In the genomic region with DNA sequence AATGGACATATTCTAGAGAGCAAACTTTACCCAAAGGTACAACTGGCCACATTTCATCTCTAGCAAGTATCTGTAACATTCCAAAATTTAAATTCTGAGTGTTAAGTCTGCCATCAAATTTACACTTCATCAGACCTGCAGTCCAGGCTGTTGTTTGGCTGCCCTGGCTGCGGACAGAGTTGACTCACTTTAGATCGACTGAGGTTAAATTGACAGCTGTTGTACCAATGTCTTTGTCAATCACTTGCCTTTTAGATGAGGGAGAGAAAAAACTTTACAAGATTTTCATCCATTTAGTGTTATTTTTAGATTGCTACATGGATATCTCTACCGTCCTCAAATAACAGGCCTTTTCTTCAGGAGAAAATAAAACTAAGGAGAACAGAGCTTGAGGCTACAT, we compare ENCODE assay signal across 24 mouse cellular contexts. TPM values are rescaled to one million over a fixed set of nuclear protein-coding genes. Genes with fewer than 3 reads are reported as not detected.
DNase-seq lines count a peak whose midpoint lies in the region; ATAC-seq and TF ChIP-seq lines count a peak whose summit lies in the region.
"Had no signal": no experiment of that assay in that cellular context is flagged by ENCODE, and none has a peak within 500 bp of the region (broad histone marks: within the 10 kb centered on the region; RNA-seq: fewer than 3 reads in every experiment).

No protein-coding gene starts in this region.

- no peaks in the 10 kb centered on the region for H3K79me3 ChIP-seq in C2C12 (ENCODE audit: low read depth)

- no peak overlapping the region for H3ac ChIP-seq in C2C12 (ENCODE audit: control insufficient read depth, insufficient read length, low read depth)
- H3ac ChIP-seq in myocyte (ENCODE audit: control insufficient read depth, insufficient read length), result no peak overlapping the region

- intact Hi-C loops in heart, postnatal 10 days (cut with DNase I), result no loop called here

- TF ChIP-seq CTCF in C2C12 (IDR thresholded peaks at IDR 0.05; ENCODE audit: control insufficient read depth, insufficient read depth, insufficient read length), result no peak

- H3K79me2 ChIP-seq in C2C12 (ENCODE audit: control insufficient read depth, insufficient read depth) (no peaks in the 10 kb centered on the region), myocyte (ENCODE audit: control insufficient read depth, insufficient read depth) (no peaks in the 10 kb centered on the region)

- H3K4me2 ChIP-seq in midbrain, embryonic 11.5 days, result no peak overlapping the region
- H3K4me2 ChIP-seq in myocyte (ENCODE audit: low read depth), result peak overlapping the region; percentile 39

- no peaks in the 10 kb centered on the region for H3K4me1 ChIP-seq in midbrain, embryonic 11.5 days (ENCODE audit: control insufficient read depth, insufficient read depth, low read length)
- peaks cover 7% of the 10 kb centered on the region; the same call in 1 of the 2 replicates for H3K4me1 ChIP-seq in midbrain, embryonic 10.5 days

- no peak overlapping the region for H3K27ac ChIP-seq in midbrain, embryonic 11.5 days (ENCODE audit: low read depth, low read length)
- no peak overlapping the region for H3K27ac ChIP-seq in midbrain, embryonic 10.5 days (replicated peaks)

- no peaks in the 10 kb centered on the region for H3K9me3 ChIP-seq in midbrain, embryonic 11.5 days (ENCODE audit: control insufficient read depth, low read length)
- H3K9me3 ChIP-seq in midbrain, embryonic 10.5 days (replicated peaks), result no peaks in the 10 kb centered on the region
- H3K9me3 ChIP-seq: G1E had no signal

- no peak overlapping the region for H3K4me3 ChIP-seq in midbrain, embryonic 11.5 days (ENCODE audit: low read depth, low read length)
- no peak overlapping the region for H3K4me3 ChIP-seq in midbrain, embryonic 10.5 days
- H3K4me3 ChIP-seq in C2C12 (ENCODE audit: insufficient read depth, poor library complexity, severe bottlenecking) (no peak overlapping the region), myocyte (no peak overlapping the region)

- no peak overlapping the region for H3K9ac ChIP-seq in midbrain, embryonic 11.5 days (ENCODE audit: low read length)

- peak; percentile 16 for DNase-seq in heart, adult 11 months
- DNase-seq in heart, postnatal 10 days, result no peak
- peak; percentile 14 for DNase-seq in midbrain, embryonic 11.5 days (ENCODE audit: low spot score, missing footprints)
- DNase-seq in midbrain, embryonic 10.5 days (ENCODE audit: low spot score), result no peak
- DNase-seq in ovary, adult 18-20 months (ENCODE audit: low spot score), result no peak
- DNase-seq: adrenal gland, adult 2 months; adrenal gland, adult 8-10 months; adrenal gland, postnatal 10 days; adrenal gland, postnatal 14 days; adrenal gland, postnatal 25 days; adrenal gland, postnatal 36 days; B cell, adult 2 months; cerebellum, adult 11 months; cerebellum, adult 11-12 months; cerebellum, adult 18-20 months had no signal

- 81% methylated on average over 3 of the region's 3 CpGs for WGBS in midbrain, embryonic 11.5 days
- WGBS in midbrain, embryonic 10.5 days, result 90% methylated on average over 3 of the region's 3 CpGs

- no peaks in the 10 kb centered on the region for H3K27me3 ChIP-seq in midbrain, embryonic 11.5 days (ENCODE audit: control insufficient read depth, insufficient read depth, low read length)
- H3K27me3 ChIP-seq in midbrain, embryonic 10.5 days (ENCODE audit: low read depth, poor library complexity, severe bottlenecking), result no peaks in the 10 kb centered on the region; the same call in 1 of the 2 replicates
- H3K27me3 ChIP-seq in C2C12 (ENCODE audit: control insufficient read depth, insufficient read depth, insufficient read length) (no peaks in the 10 kb centered on the region), myocyte (ENCODE audit: control insufficient read depth, insufficient read depth, insufficient read length) (no peaks in the 10 kb centered on the region)
- H3K27me3 ChIP-seq: CH12.LX, Patski had no signal

- TF ChIP-seq POLR2A in myocyte (IDR thresholded peaks at IDR 0.05; ENCODE audit: insufficient read length, low read depth), result no peak

- H3K36me3 ChIP-seq in midbrain, embryonic 11.5 days (ENCODE audit: control insufficient read depth, insufficient read depth, low read length), result no peaks in the 10 kb centered on the region
- H3K36me3 ChIP-seq in midbrain, embryonic 10.5 days, result no peaks in the 10 kb centered on the region
- H3K36me3 ChIP-seq in C2C12 (ENCODE audit: control insufficient read depth, insufficient read depth) (no peaks in the 10 kb centered on the region), myocyte (ENCODE audit: control insufficient read depth, insufficient read depth) (no peaks in the 10 kb centered on the region)
- H3K36me3 ChIP-seq: G1E had no signal

- no peak for ATAC-seq in midbrain, embryonic 11.5 days (ENCODE audit: low FRiP score)
- ATAC-seq in monocyte, adult 5-6 weeks (replicated peaks; ENCODE audit: insufficient number of reproducible peaks, low FRiP score, low TSS enrichment, poor library complexity, severe bottlenecking), result no peak
- ATAC-seq: activated CD4-positive, CD25-positive, alpha-beta regulatory T cell, adult 4 months; CD4-positive, CD25-positive, alpha-beta regulatory T cell, adult 4 months; Patski had no signal

TF ChIP-seq in C2C12, 6 proteins besides CTCF, POLR2A, EP300 and RAD21:
- peak; percentile 67 for TF ChIP-seq MYOD1 (IDR thresholded peaks at IDR 0.05; ENCODE audit: control insufficient read depth, insufficient read length, low read depth)
- no peak for TF ChIP-seq FOSL1 (IDR thresholded peaks at IDR 0.05; ENCODE audit: insufficient read depth, low read length, poor library complexity, severe bottlenecking)

TF ChIP-seq in myocyte, 11 proteins besides CTCF, POLR2A, EP300 and RAD21:
- TF ChIP-seq SRF (IDR thresholded peaks at IDR 0.05; ENCODE audit: control insufficient read depth, insufficient read length, low read depth) (no peak), MYOD1 (IDR thresholded peaks at IDR 0.05; ENCODE audit: control insufficient read depth in 1 of 3, insufficient read length in 2 of 3, low read depth in 2 of 3) (peak in 2 of 3 experiments; percentile 68 to 76), TCF12 (IDR thresholded peaks at IDR 0.05; ENCODE audit: insufficient read depth, poor library complexity, severe bottlenecking) (peak; percentile 15), USF1 (IDR thresholded peaks at IDR 0.05; ENCODE audit: low read depth) (no peak)

RNA-seq across cellular contexts. Expression of a gene that starts 24.2 kb away (rescaled TPM):
- 10 to 100 TPM; 13.4 to 14.7 TPM for total RNA-seq in heart, postnatal 10 days (2021)
- 14.0 and 17.0 TPM in 2 replicates for polyA plus RNA-seq in midbrain, embryonic 11.5 days (2014; fragmentation: Nextera tagmentation; extraction: Ambion mirVana)
- 5.6 and 10.6 TPM in 2 replicates for polyA plus RNA-seq in midbrain, embryonic 10.5 days (2016; fragmentation: Nextera tagmentation; extraction: Ambion mirVana)
- polyA plus RNA-seq in C2C12 (2012; fragmentation: generic; extraction: Trizol), result 22.7 TPM
- 70.3 TPM for polyA plus RNA-seq in myocyte (2012; fragmentation: generic; extraction: Trizol)
- total RNA-seq in monocyte, adult 5-6 weeks (2017), result not detected in 3 replicates
- total RNA-seq: CH12.LX, MEL had no signal
- polyA plus RNA-seq: CD4-positive, CD25-positive, alpha-beta regulatory T cell, adult 4 months; G1E; Patski had no signal

Comparison
In these comparisons a context has a peak if more than half of its experiments do, and no peak if none do; other contexts are left out.
1. DNase-seq: peak in heart, adult 11 months (single experiment) and midbrain, embryonic 11.5 days (single experiment); none in heart, postnatal 10 days (0 of 2), midbrain, embryonic 10.5 days (single experiment) and ovary, adult 18-20 months (single experiment).